Mouse (Mus musculus) NIH3T3 (cell line): ENCODE results near the gene Fastkd3.

Experiments used
- DNase-seq: peaks from one replicate; pipeline ENCODE4 v3.0.0-alpha.2; 2012; ENCODE audit warnings: low read depth

The Fastkd3 gene

DNA sequence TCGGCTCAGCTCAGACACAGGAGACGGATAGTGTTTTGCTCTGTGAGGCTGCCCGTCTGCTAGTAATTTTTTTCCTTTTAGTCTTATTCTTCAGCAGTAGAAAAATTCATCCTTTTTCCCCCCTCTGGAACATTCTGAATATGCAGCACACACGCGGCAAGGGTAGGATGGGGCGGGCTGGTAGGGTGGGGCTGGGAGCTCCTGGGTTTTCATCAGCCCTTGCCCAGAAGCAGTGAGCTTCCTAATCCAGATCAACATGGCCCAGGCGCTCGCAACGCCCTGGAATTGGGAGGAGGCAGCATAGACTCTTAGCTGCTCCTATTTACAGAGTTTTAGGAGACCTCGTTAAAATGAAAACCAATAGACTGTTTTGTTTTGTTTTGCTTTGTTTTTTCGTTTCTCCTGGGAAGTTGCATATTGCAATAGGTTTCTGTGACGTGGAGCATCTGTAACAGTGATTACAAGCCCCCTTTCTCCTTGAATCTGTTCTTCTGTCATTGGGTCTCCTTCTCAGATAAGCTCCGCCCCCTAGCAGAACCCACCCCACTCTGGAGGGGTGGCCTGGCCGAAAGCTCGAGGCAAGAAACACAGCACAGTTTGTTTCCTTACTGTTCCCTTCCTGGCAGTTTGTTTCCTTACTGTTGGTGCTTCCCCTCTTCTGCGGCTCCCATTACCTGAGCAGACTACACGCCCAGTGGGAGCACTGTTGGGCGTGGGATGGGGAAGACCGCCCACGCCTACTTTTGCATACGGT is 25.8 kb downstream of the Fastkd3 start:
- DNase-seq: no peak

GRCm38 (mm10) chr13:68622792-68623191 is 40.8 kb downstream of the Fastkd3 start:
- DNase-seq: no peak

GRCm38 (mm10) chr13:68627041-68627440 is 45.0 kb downstream of the Fastkd3 start:
- no peak for DNase-seq
